Mouse (Mus musculus) T-helper 17 cell (primary cell): Measurements from ENCODE around the gene Olfr1111.
"Not testable (repeated sequence)": the region's sequence is repeated elsewhere in the genome, so short reads cannot be mapped to it uniquely, and the experiment has no call there.

Experiments
- in situ Hi-C, 2 experiments: fragments of 300-600 bp; cut with MboI, MseI; formaldehyde crosslinking; loops; 1 replicate in 1 of 2; 2 replicates in 1 of 2; pipeline ENCODE4 v1.15.1; 2025; ENCODE audit warnings: high pct_unique_total_duplicates in 2 of 2

Gene Olfr1111

GRCm38 (mm10) chr2:87152524-87152923 is at the start of gene Olfr1111:
Gene Olfr1111, minus strand, starts transcription at chr2:87152624.
- in situ Hi-C loops, result no loop called here

- in situ Hi-C loops, result no loop called here
Observed at GRCm38 (mm10) chr2:87187498-87187897, 35.1 kb upstream of the Olfr1111 start, which contains the start of gene Olfr1112. Gene Olfr1112, plus strand, starts transcription at chr2:87187798.

- in situ Hi-C loops, result not testable (repeated sequence)
Observed at GRCm38 (mm10) chr2:87167731-87168130, 15.3 kb upstream of the Olfr1111 start.

GRCm38 (mm10) chr2:87140200-87140599 is 12.2 kb downstream of the Olfr1111 start, which contains the start of gene Olfr1110:
Gene Olfr1110, minus strand, starts transcription at chr2:87140300.
- in situ Hi-C loops, result no loop called here

- in situ Hi-C loops, result loop anchor here in 1 of 2 experiments (10.0 kb wide), 1 partner anchor 530 kb away; the partner anchor contains the start of gene Olfr1133
Observed at GRCm38 (mm10) chr2:87114467-87114866, 38.0 kb downstream of the Olfr1111 start, which contains the start of gene Olfr259. Gene Olfr259, minus strand, starts transcription at chr2:87114567.
